Mouse (Mus musculus): Measurements from ENCODE around the gene Fst. TPM values are rescaled to one million over a fixed set of nuclear protein-coding genes. Genes with fewer than 3 reads are reported as not detected.

The Fst gene
- polyA plus RNA-seq, 1 experiment from 2014 or later, result 81.2 TPM

DNA sequence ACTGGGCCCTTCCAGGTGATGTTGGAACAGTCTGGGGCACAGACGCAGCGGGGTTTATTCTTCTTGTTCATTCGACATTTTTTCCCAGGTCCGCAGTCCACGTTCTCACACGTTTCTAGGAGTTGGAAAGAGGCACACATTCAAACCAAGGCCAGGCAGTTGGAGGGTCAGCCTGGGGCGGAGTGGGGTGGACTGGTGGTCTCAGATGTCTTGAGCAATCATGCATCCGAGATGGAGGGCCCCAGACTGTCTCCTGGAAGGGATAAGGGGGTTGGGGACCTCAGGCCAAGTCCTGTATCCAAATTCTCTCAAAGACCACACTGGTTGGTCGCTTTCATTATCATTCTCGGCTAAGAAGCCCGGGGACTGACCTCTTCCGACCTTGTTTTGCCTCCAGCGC is 3.0 kb downstream of the Fst start:
- H3K9me3 ChIP-seq (ENCODE audit: control insufficient read depth, low read depth, low read length), result no peaks in the 10 kb centered on the region
- peak overlapping the region; percentile 96 for H3K4me2 ChIP-seq (replicated peaks; ENCODE audit: low read depth, low read length)
- H3K4me3 ChIP-seq (ENCODE audit: low read depth, low read length), result peak overlapping the region; percentile 50
- WGBS, result 49% methylated on average over 13 of the region's 13 CpGs
- H3K36me3 ChIP-seq (ENCODE audit: control insufficient read depth, insufficient read depth, low read length), result no peaks in the 10 kb centered on the region
- 0 out of 2 replicates have a peak, but pooled peaks cover 6% of the 10 kb centered on the region for H3K27me3 ChIP-seq (ENCODE audit: control insufficient read depth, insufficient read depth, low read length)
- H3K9ac ChIP-seq (replicated peaks; ENCODE audit: low read depth, low read length), result no peak overlapping the region
- ATAC-seq (ENCODE audit: insufficient number of reproducible peaks, insufficient read depth, low FRiP score, low read depth), result no peak
- no peak overlapping the region for H3K27ac ChIP-seq (ENCODE audit: low read length)
- H3K4me1 ChIP-seq (ENCODE audit: control insufficient read depth, insufficient read depth, low read length), result peaks cover 2% of the 10 kb centered on the region; the same call in 1 of the 2 replicates

DNA sequence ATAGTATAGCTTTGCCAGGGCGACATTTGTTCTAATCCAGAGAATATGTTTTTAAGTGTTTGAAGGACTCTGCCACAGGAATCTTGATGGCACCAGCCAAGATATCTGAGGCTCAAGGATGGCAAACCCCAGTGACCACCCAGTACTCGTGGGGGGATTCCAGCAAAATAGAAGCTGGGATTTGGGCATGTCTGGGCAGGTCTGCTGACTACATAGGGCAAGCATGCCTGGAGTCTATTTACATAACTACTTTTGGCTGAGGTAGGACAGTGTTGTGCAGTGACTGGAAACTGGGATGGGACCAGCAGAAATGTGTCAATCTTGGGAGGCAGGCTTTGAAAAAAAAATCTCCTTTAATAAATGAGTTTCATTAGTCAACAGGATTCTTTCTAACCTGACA is 11.5 kb downstream of the Fst start:
- Histone ChIP-seq H3K36me3 (ENCODE audit: control insufficient read depth, insufficient read depth, low read length) (no peaks in the 10 kb centered on the region), H3K27ac (ENCODE audit: low read length) (no peak overlapping the region), H3K9ac (replicated peaks; ENCODE audit: low read depth, low read length) (no peak overlapping the region), H3K27me3 (ENCODE audit: control insufficient read depth, insufficient read depth, low read length) (no peaks in the 10 kb centered on the region), H3K4me1 (ENCODE audit: control insufficient read depth, insufficient read depth, low read length) (no peaks in the 10 kb centered on the region), H3K9me3 (ENCODE audit: control insufficient read depth, low read depth, low read length) (no peaks in the 10 kb centered on the region), H3K4me2 (replicated peaks; ENCODE audit: low read depth, low read length) (no peak overlapping the region), H3K4me3 (ENCODE audit: low read depth, low read length) (no peak overlapping the region)
- 78% methylated on average over 2 of the region's 2 CpGs for WGBS
- ATAC-seq (ENCODE audit: insufficient number of reproducible peaks, insufficient read depth, low FRiP score, low read depth), result no peak

DNA sequence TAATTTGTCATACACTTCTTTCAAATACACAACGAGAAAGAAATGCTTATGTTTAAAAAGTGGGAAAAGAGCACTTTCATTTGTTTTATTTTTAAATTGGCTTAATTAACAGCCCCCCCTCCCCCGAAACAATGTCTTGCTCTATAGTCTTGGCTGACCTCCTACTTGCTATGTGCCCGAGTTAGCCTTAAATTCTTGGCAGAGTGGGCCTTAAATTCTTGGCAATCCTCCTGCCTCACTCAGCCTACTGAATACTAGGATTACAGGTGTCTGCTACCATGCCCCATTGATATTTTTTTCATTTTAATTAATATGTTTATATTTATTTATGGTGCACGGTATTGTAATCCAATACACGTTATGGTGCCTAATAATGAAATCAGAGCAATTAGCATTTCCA is 26.3 kb downstream of the Fst start:
- Histone ChIP-seq H3K4me1 (ENCODE audit: control insufficient read depth, insufficient read depth, low read length) (no peaks in the 10 kb centered on the region), H3K4me2 (replicated peaks; ENCODE audit: low read depth, low read length) (no peak overlapping the region), H3K9me3 (ENCODE audit: control insufficient read depth, low read depth, low read length) (no peaks in the 10 kb centered on the region), H3K27me3 (ENCODE audit: control insufficient read depth, insufficient read depth, low read length) (no peaks in the 10 kb centered on the region), H3K36me3 (ENCODE audit: control insufficient read depth, insufficient read depth, low read length) (no peaks in the 10 kb centered on the region), H3K9ac (replicated peaks; ENCODE audit: low read depth, low read length) (no peak overlapping the region), H3K4me3 (ENCODE audit: low read depth, low read length) (no peak overlapping the region), H3K27ac (ENCODE audit: low read length) (no peak overlapping the region)
- ATAC-seq (ENCODE audit: insufficient number of reproducible peaks, insufficient read depth, low FRiP score, low read depth), result no peak
- WGBS, result 70% methylated on average over 5 of the region's 5 CpGs

DNA sequence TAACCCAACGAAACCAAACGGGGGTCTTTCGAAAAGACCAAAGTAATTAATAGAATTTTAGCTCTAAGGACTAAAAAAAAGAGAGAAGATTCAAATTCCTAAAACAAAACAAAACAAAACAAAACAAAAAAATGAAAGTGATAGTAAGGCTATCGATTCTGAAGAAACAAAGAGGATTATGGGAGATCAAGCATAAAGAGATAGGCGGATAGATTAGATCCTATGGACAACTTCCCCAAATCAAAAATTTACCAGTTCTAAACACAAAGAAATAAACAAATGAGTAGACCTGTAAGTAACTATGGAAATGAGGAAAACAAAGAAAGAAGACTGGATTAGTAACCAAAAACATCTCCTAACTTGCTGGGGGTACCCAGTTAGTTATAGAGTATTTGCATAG is 33.5 kb downstream of the Fst start:
- no peak for ATAC-seq (ENCODE audit: insufficient number of reproducible peaks, insufficient read depth, low FRiP score, low read depth)
- H3K36me3 ChIP-seq (ENCODE audit: control insufficient read depth, insufficient read depth, low read length), result no peaks in the 10 kb centered on the region

DNA sequence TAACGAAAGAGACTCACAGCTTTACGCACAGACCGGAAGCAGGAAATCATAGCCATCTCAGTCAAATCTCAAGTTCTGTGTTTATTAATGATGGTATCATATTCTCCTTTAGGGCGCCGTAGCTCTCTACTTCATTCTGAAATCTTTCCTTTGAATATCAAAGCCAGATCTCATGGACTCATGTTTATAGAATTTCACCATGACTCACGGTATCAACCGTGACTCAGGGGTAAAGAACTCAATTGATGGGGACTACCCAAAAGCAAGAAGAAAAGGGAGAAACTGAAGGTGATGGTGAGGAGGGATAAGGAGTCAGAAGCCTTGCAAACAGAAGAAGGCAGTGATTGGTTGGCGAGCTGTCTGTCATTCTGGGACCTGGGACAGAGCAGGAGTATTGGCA is 38.5 kb downstream of the Fst start:
- Histone ChIP-seq H3K9me3 (ENCODE audit: control insufficient read depth, low read depth, low read length) (no peaks in the 10 kb centered on the region), H3K4me1 (ENCODE audit: control insufficient read depth, insufficient read depth, low read length) (no peaks in the 10 kb centered on the region), H3K4me3 (ENCODE audit: low read depth, low read length) (no peak overlapping the region), H3K27ac (ENCODE audit: low read length) (no peak overlapping the region), H3K36me3 (ENCODE audit: control insufficient read depth, insufficient read depth, low read length) (no peaks in the 10 kb centered on the region), H3K9ac (replicated peaks; ENCODE audit: low read depth, low read length) (no peak overlapping the region), H3K4me2 (replicated peaks; ENCODE audit: low read depth, low read length) (no peak overlapping the region), H3K27me3 (ENCODE audit: control insufficient read depth, insufficient read depth, low read length) (no peaks in the 10 kb centered on the region)
- no peak for ATAC-seq (ENCODE audit: insufficient number of reproducible peaks, insufficient read depth, low FRiP score, low read depth)
- 71% methylated on average over 8 of the region's 8 CpGs for WGBS

More for the DNA sequence above, 33.5 kb downstream of the Fst start:
- Histone ChIP-seq H3K9me3 (ENCODE audit: control insufficient read depth, low read depth, low read length) (no peaks in the 10 kb centered on the region), H3K4me2 (replicated peaks; ENCODE audit: low read depth, low read length) (no peak overlapping the region), H3K27ac (ENCODE audit: low read length) (no peak overlapping the region), H3K9ac (replicated peaks; ENCODE audit: low read depth, low read length) (no peak overlapping the region), H3K27me3 (ENCODE audit: control insufficient read depth, insufficient read depth, low read length) (no peaks in the 10 kb centered on the region), H3K4me3 (ENCODE audit: low read depth, low read length) (no peak overlapping the region), H3K4me1 (ENCODE audit: control insufficient read depth, insufficient read depth, low read length) (no peaks in the 10 kb centered on the region)
- WGBS, result 95% methylated on average over 5 of the region's 5 CpGs

DNA sequence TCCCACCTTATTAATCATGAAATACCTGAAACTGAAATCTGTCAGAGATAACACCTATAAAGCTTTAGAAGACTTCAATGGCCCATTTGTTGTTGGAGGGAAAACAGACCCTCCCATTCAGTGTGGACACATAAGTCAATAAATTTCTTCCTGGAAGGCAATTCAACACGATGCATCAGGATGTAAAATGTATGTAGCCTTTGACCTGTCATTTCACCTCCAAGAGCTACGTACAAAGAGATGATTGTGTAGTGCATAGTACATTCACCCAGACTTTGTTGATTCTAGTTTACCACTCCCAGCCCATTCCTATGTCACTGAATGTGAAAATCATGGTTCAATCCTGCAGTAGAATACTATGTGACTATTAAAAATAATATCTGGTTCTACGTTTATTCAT is 39.4 kb downstream of the Fst start:
- H3K4me3 ChIP-seq (ENCODE audit: low read depth, low read length), result no peak overlapping the region
- no peak overlapping the region for H3K27ac ChIP-seq (ENCODE audit: low read length)
- no peaks in the 10 kb centered on the region for H3K36me3 ChIP-seq (ENCODE audit: control insufficient read depth, insufficient read depth, low read length)
- H3K27me3 ChIP-seq (ENCODE audit: control insufficient read depth, insufficient read depth, low read length), result no peaks in the 10 kb centered on the region
- no peaks in the 10 kb centered on the region for H3K9me3 ChIP-seq (ENCODE audit: control insufficient read depth, low read depth, low read length)
- H3K9ac ChIP-seq (replicated peaks; ENCODE audit: low read depth, low read length), result no peak overlapping the region
- ATAC-seq (ENCODE audit: insufficient number of reproducible peaks, insufficient read depth, low FRiP score, low read depth), result no peak
- H3K4me1 ChIP-seq (ENCODE audit: control insufficient read depth, insufficient read depth, low read length), result no peaks in the 10 kb centered on the region
- 61% methylated on average over 3 of the region's 3 CpGs for WGBS
- H3K4me2 ChIP-seq (replicated peaks; ENCODE audit: low read depth, low read length), result no peak overlapping the region

DNA sequence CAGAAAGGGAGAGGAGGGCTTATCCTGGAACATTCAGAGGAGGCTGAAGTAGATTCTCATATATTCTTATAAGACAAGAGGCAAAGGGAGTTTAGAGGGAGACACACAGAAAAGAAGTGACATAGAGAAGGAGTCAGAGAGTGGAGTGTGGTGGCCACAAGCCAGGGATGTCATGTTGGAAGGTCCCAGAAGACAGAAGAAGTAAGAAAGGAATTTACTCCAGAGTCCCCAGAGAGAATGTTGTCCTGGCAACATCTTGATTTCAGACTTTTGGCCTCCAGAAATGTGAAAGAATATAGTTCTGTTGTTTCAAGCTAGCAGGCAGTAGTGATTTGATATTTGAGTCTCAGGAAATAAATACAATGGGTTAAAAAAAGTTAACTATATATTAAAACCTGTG is 46.4 kb downstream of the Fst start:
- H3K9me3 ChIP-seq (ENCODE audit: control insufficient read depth, low read depth, low read length), result no peaks in the 10 kb centered on the region
- H3K4me3 ChIP-seq (ENCODE audit: low read depth, low read length), result no peak overlapping the region
- H3K36me3 ChIP-seq (ENCODE audit: control insufficient read depth, insufficient read depth, low read length), result no peaks in the 10 kb centered on the region
- H3K27ac ChIP-seq (ENCODE audit: low read length), result no peak overlapping the region
- no peak overlapping the region for H3K4me2 ChIP-seq (replicated peaks; ENCODE audit: low read depth, low read length)
- H3K27me3 ChIP-seq (ENCODE audit: control insufficient read depth, insufficient read depth, low read length), result no peaks in the 10 kb centered on the region
- H3K9ac ChIP-seq (replicated peaks; ENCODE audit: low read depth, low read length), result no peak overlapping the region
- ATAC-seq (ENCODE audit: insufficient number of reproducible peaks, insufficient read depth, low FRiP score, low read depth), result no peak
- H3K4me1 ChIP-seq (ENCODE audit: control insufficient read depth, insufficient read depth, low read length), result no peaks in the 10 kb centered on the region

DNA sequence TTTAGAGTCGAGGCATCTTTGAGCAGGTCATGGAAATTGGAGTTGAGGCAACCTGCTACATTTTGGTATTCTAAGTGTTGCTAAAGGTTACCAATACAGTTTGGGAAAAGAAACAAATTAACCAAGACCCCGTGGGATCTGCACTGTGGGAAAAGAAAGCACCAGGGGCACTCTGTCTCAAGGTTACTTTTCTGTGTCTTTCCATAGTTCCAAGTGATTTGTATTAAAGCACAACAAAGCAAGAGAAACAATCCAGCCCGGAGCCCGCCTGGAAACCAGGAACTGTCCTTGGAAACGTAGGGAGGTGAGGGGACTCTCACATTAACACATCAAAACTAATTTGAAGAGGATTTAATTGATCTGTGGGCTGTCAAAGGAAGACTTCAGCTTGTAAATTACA is 51.9 kb downstream of the Fst start:
- Histone ChIP-seq H3K36me3 (ENCODE audit: control insufficient read depth, insufficient read depth, low read length) (no peaks in the 10 kb centered on the region), H3K4me1 (ENCODE audit: control insufficient read depth, insufficient read depth, low read length) (no peaks in the 10 kb centered on the region), H3K9ac (replicated peaks; ENCODE audit: low read depth, low read length) (no peak overlapping the region), H3K4me2 (replicated peaks; ENCODE audit: low read depth, low read length) (no peak overlapping the region), H3K27ac (ENCODE audit: low read length) (no peak overlapping the region), H3K27me3 (ENCODE audit: control insufficient read depth, insufficient read depth, low read length) (no peaks in the 10 kb centered on the region), H3K9me3 (ENCODE audit: control insufficient read depth, low read depth, low read length) (no peaks in the 10 kb centered on the region), H3K4me3 (ENCODE audit: low read depth, low read length) (no peak overlapping the region)
- ATAC-seq (ENCODE audit: insufficient number of reproducible peaks, insufficient read depth, low FRiP score, low read depth), result no peak
- WGBS, result 18% methylated on average over 5 of the region's 5 CpGs

DNA sequence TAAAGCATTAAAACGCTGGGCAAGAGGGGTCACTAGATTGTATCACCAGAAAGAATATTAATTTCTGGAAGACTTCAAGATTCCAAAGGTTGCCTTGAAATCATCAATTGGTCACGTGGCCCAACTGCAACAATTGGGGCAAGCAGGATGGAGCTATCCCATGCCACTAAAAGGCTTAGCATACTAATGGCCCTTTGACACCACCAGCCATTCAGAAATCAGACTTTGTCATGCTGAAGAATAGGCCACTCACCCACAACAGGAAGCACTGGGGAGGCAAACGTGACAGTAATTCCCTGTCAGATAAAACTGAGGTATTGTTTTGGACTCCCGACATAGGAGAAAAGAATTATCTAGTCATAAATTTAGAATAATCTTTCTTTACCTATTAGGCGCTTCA is 52.3 kb downstream of the Fst start:
- H3K27me3 ChIP-seq (ENCODE audit: control insufficient read depth, insufficient read depth, low read length), result no peaks in the 10 kb centered on the region
- no peak overlapping the region for H3K9ac ChIP-seq (replicated peaks; ENCODE audit: low read depth, low read length)
- ATAC-seq (ENCODE audit: insufficient number of reproducible peaks, insufficient read depth, low FRiP score, low read depth), result no peak
- H3K27ac ChIP-seq (ENCODE audit: low read length), result no peak overlapping the region
- no peaks in the 10 kb centered on the region for H3K36me3 ChIP-seq (ENCODE audit: control insufficient read depth, insufficient read depth, low read length)
- 28% methylated on average over 5 of the region's 5 CpGs for WGBS
- no peaks in the 10 kb centered on the region for H3K4me1 ChIP-seq (ENCODE audit: control insufficient read depth, insufficient read depth, low read length)
- H3K4me2 ChIP-seq (replicated peaks; ENCODE audit: low read depth, low read length), result no peak overlapping the region
- H3K9me3 ChIP-seq (ENCODE audit: control insufficient read depth, low read depth, low read length), result no peaks in the 10 kb centered on the region
- H3K4me3 ChIP-seq (ENCODE audit: low read depth, low read length), result no peak overlapping the region
